Mouse (Mus musculus) limb, embryonic 14.5 days (tissue): ENCODE measurements around the gene 2410015M20Rik. TPM values are rescaled to one million over a fixed set of nuclear protein-coding genes. Genes with fewer than 3 reads are reported as not detected.

ENCODE experiments used
- ATAC-seq: fragments of 200-750 bp; cut with Nextera tagmentation; 2 replicates; pipeline ENCODE4 v1.8.0; 2017; ENCODE audit warnings: low read depth, moderate number of reproducible peaks, moderate TSS enrichment; ENCODE audit not compliant: low FRiP score
- DNase-seq: peaks from one replicate; pipeline ENCODE4 v3.0.0-alpha.2; 2015; ENCODE audit warnings: low spot score
- H3K27ac ChIP-seq: fragments of 300-500 bp; sonication (generic); replicated peaks from 2 replicates; pipeline ENCODE4 v1.5.1; 2014; ENCODE audit warnings: low read depth, mild to moderate bottlenecking, low read length, moderate library complexity, mixed read lengths
- H3K27me3 ChIP-seq: fragments of 300-500 bp; sonication (generic); 2 replicates; pipeline ENCODE4 v1.6.1; 2014; ENCODE audit warnings: low read length, mixed read lengths; ENCODE audit not compliant: control insufficient read depth, insufficient read depth
- H3K36me3 ChIP-seq: fragments of 300-500 bp; sonication (generic); 2 replicates; pipeline ENCODE4 v1.6.1; 2014; ENCODE audit warnings: mild to moderate bottlenecking, low read length, moderate library complexity, mixed read lengths; ENCODE audit not compliant: control insufficient read depth, insufficient read depth
- H3K4me1 ChIP-seq: fragments of 300-500 bp; sonication (generic); 2 replicates; pipeline ENCODE4 v1.6.1; 2014; ENCODE audit warnings: antibody characterized with exemption, low read length, mixed read lengths; ENCODE audit not compliant: control insufficient read depth, insufficient read depth
- H3K4me2 ChIP-seq: fragments of 300-500 bp; sonication (generic); replicated peaks from 2 replicates; pipeline ENCODE4 v1.6.1; 2014; ENCODE audit warnings: low read depth, mild to moderate bottlenecking, low read length, moderate library complexity; ENCODE audit not compliant: severe bottlenecking
- H3K4me3 ChIP-seq: fragments of 300-500 bp; sonication (generic); replicated peaks from 2 replicates; pipeline ENCODE4 v1.5.1; 2014; ENCODE audit warnings: low read length
- H3K9ac ChIP-seq: fragments of 300-500 bp; sonication (generic); 2 replicates; pipeline ENCODE4 v1.6.1; 2014; ENCODE audit warnings: mild to moderate bottlenecking, low read depth, low read length, moderate library complexity; ENCODE audit not compliant: severe bottlenecking
- H3K9me3 ChIP-seq: fragments of 300-500 bp; sonication (generic); 2 replicates; pipeline ENCODE4 v1.6.1; 2016; ENCODE audit warnings: low read length; ENCODE audit not compliant: control insufficient read depth
- POLR2A ChIP-seq: fragments of 200-500 bp; IDR thresholded peaks from 2 replicates; pipeline ENCODE4 v1.8.0; 2012; ENCODE audit warnings: inconsistent platforms, mild to moderate bottlenecking, moderate library complexity, borderline replicate concordance; ENCODE audit not compliant: insufficient read depth, insufficient read length; ENCODE audit errors: extremely low read depth
- WGBS: fragments of 180-500 bp; shearing (Covaris S2); extraction: QIAGEN DNeasy Blood & Tissue Kit; methylation state at CpG from one replicate; pipeline ENCODE4 v1.1.7; 2014; 5-methylcytosine and 5-hydroxymethylcytosine counted together
- polyA plus RNA-seq, 2 experiments: library from polyadenylated mRNA; depleted of rRNA in 1 of 2; stranded (reverse) in 1 of 2; unstranded in 1 of 2; fragments of >200 nt; fragmentation: Nextera tagmentation in 1 of 2; extraction: Ambion mirVana in 1 of 2; gene quantifications; 2 replicates each; pipeline versions ENCODE4 v1.2.1 to v1.2.3; 2012 to 2014

2410015M20Rik gene
- polyA plus RNA-seq, 2 experiments, result 141 to 294 TPM

GRCm38 (mm10) chr17:56584257-56585130, 25.1 kb downstream of the 2410015M20Rik start, which contains the start of the genes Safb2 and Safb:
Safb2 (minus strand) TSS chr17:56584585.
Safb (plus strand) TSS chr17:56584825.
- no peaks in the 10 kb centered on the region for H3K9me3 ChIP-seq
- peak within 1 kb of the TSS; percentile 91 for H3K27ac ChIP-seq
- peak within 1 kb of the TSS; percentile 86 for H3K4me3 ChIP-seq
- peak within 1 kb of the TSS; percentile 90 for H3K9ac ChIP-seq
- ATAC-seq (peak; percentile 93), DNase-seq (peak; percentile 98)
- H3K27me3 ChIP-seq, result no peaks in the 10 kb centered on the region
- TF ChIP-seq POLR2A, result peak; percentile 68; the same call in 1 of the 2 replicates
- peaks cover 27% of the 10 kb centered on the region for H3K4me1 ChIP-seq
- H3K4me2 ChIP-seq, result peak within 1 kb of the TSS; percentile 89
- WGBS, result under 1% methylated on average over 52 of the region's 101 CpGs
- H3K36me3 ChIP-seq, result peaks cover 68% of the 10 kb centered on the region

DNA sequence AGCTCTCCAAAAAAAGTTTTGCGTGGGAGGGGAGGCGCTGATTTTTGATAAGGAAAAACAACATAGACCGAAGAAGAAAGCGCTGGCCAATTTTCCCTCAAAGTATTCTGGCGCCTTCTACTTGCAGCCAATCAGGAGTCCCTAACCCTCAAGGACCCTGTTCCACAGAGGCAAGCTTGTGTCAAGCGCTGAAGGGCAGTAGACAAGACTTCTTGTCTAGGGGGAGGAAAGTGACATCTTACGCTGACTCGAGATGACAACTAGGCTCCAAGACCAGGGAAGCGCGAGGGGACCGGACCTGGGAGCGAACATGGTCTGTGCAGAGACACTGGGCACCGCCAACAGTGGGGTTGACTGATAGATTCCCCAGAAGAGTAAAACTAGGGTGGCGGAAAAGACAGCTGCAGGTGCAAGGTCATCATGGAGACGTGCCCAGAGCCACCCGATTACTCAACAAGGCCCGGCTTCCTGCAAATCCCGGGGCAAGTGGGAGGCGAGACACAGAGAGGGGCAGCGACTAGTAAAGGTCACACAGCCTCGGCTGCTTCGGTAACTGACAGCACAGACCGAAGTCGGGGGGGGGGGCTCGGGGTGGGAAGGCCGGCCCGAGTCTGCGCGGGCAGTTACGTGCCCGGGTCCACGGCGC, 25.8 kb downstream of the 2410015M20Rik start:
- ATAC-seq (no peak), DNase-seq (peak; percentile 20)
- Histone ChIP-seq H3K4me2 (peak overlapping the region; percentile 89), H3K9ac (peak overlapping the region; percentile 85), H3K36me3 (peaks cover 68% of the 10 kb centered on the region), H3K9me3 (no peaks in the 10 kb centered on the region), H3K4me3 (peak overlapping the region; percentile 86), H3K4me1 (peaks cover 27% of the 10 kb centered on the region), H3K27me3 (no peaks in the 10 kb centered on the region), H3K27ac (peak overlapping the region; percentile 91)
- TF ChIP-seq POLR2A, result no peak
- 5% methylated on average over 18 of the region's 33 CpGs for WGBS

- TF ChIP-seq POLR2A, result no peak
- Histone ChIP-seq H3K9ac (peak overlapping the region; percentile 85), H3K27me3 (no peaks in the 10 kb centered on the region), H3K27ac (0 out of 2 replicates have a peak overlapping the region, but pooled peaks have one; percentile 13), H3K4me3 (peak overlapping the region; percentile 86), H3K9me3 (no peaks in the 10 kb centered on the region), H3K36me3 (peaks cover 68% of the 10 kb centered on the region), H3K4me1 (peaks cover 27% of the 10 kb centered on the region), H3K4me2 (peak overlapping the region; percentile 89)
- ATAC-seq, result no peak
- 81% methylated on average over 1 of the region's 1 CpGs for WGBS
- no peak for DNase-seq
Measured at GRCm38 (mm10) chr17:56583071-56583470, 26.5 kb downstream of the 2410015M20Rik start.

- TF ChIP-seq POLR2A, result no peak
- no peak for DNase-seq
- Histone ChIP-seq H3K27me3 (no peaks in the 10 kb centered on the region), H3K27ac (no peak overlapping the region), H3K9me3 (no peaks in the 10 kb centered on the region), H3K4me2 (no peak overlapping the region), H3K4me1 (no peaks in the 10 kb centered on the region), H3K4me3 (no peak overlapping the region), H3K36me3 (peaks cover 92% of the 10 kb centered on the region), H3K9ac (no peak overlapping the region)
- 96% methylated on average over 3 of the region's 3 CpGs for WGBS
- ATAC-seq, result no peak
Measured at GRCm38 (mm10) chr17:56572939-56573338, 36.6 kb downstream of the 2410015M20Rik start.

DNA sequence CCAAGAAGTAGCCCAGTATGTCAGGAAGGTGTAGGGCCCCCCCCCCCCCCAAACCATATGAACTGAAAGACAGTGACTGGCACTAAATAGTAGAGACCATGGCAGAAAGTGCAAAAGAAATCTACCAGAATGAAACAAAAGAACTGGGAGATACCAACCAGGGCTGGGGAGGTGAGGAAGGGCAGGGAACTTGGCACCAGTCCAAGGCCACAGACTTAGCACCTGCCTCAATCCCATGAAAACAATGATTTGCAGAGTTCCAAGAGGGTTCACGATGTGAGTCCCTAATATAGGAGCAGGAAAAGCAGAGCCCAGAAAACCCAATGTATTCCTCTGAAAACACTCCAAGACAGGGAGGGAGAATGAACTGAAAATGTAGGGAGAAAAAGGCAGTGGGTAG, 37.4 kb downstream of the 2410015M20Rik start:
- no peak for TF ChIP-seq POLR2A
- no peak for DNase-seq
- no peak overlapping the region for H3K4me3 ChIP-seq
- H3K27ac ChIP-seq, result no peak overlapping the region
- no peaks in the 10 kb centered on the region for H3K9me3 ChIP-seq
- H3K36me3 ChIP-seq, result peaks cover 92% of the 10 kb centered on the region
- H3K27me3 ChIP-seq, result no peaks in the 10 kb centered on the region
- 71% methylated on average over 1 of the region's 1 CpGs for WGBS
- no peak for ATAC-seq
- no peaks in the 10 kb centered on the region for H3K4me1 ChIP-seq
- H3K4me2 ChIP-seq, result no peak overlapping the region
- H3K9ac ChIP-seq, result no peak overlapping the region
